Mouse (Mus musculus) small intestine, adult 2 months (tissue): ENCODE data around the gene Mctp1. TPM values are rescaled to one million over a fixed set of nuclear protein-coding genes. Genes with fewer than 3 reads are reported as not detected.

Experiments
- H3K27ac ChIP-seq: fragments of 200-500 bp; 2 replicates; pipeline ENCODE4 v1.5.1; 2012; ENCODE audit warnings: low read depth, low read length, control low read depth, inconsistent platforms; ENCODE audit not compliant: insufficient read depth
- H3K27me3 ChIP-seq: fragments of 200-500 bp; 2 replicates; pipeline ENCODE4 v1.6.1; 2012; ENCODE audit warnings: mild to moderate bottlenecking, moderate library complexity, low read length, inconsistent platforms; ENCODE audit not compliant: control insufficient read depth, insufficient read depth
- H3K36me3 ChIP-seq: fragments of 200-500 bp; 2 replicates; pipeline ENCODE4 v1.6.1; 2012; ENCODE audit warnings: mild to moderate bottlenecking, low read length, control low read depth, inconsistent platforms; ENCODE audit not compliant: control insufficient read depth, insufficient read depth
- H3K4me1 ChIP-seq: fragments of 200-500 bp; 2 replicates; pipeline ENCODE4 v1.6.1; 2012; ENCODE audit warnings: low read length, inconsistent platforms, mixed read lengths; ENCODE audit not compliant: control insufficient read depth, insufficient read depth, insufficient read length
- H3K4me3 ChIP-seq: fragments of 200-500 bp; 2 replicates; pipeline ENCODE4 v1.5.1; 2012; ENCODE audit warnings: low read depth, mild to moderate bottlenecking, control low read depth, inconsistent platforms, low read length, moderate library complexity
- CTCF ChIP-seq: fragments of 200-500 bp; IDR thresholded peaks from 2 replicates; pipeline ENCODE4 v1.5.1; 2012; ENCODE audit warnings: low read depth, mild to moderate bottlenecking, control low read depth, inconsistent platforms, low read length, moderate library complexity, mixed read lengths; ENCODE audit not compliant: insufficient replicate concordance, insufficient read length; ENCODE audit errors: extremely low read depth
- POLR2A ChIP-seq: fragments of 200-500 bp; IDR thresholded peaks from 2 replicates; pipeline ENCODE4 v1.6.1; 2012; ENCODE audit warnings: low read depth, mild to moderate bottlenecking, control low read depth, inconsistent platforms, low read length, moderate library complexity
- WGBS: fragments of 180-500 bp; shearing (Covaris S2); methylation state at CpG from one replicate; pipeline ENCODE4 v1.1.7; 2018; 5-methylcytosine and 5-hydroxymethylcytosine counted together
- polyA plus RNA-seq: library from polyadenylated mRNA; depleted of rRNA; stranded (reverse); fragments of >200 nt; gene quantifications from 2 replicates; pipeline ENCODE4 v1.2.3, GENCODE M21; 2012

Gene Mctp1
- polyA plus RNA-seq, 1 experiment = 0.14 TPM

GRCm38 (mm10) chr13:76802926-76803325, 418.6 kb downstream of the Mctp1 start:
- TF ChIP-seq CTCF (no peak), POLR2A (no peak)
- no peak overlapping the region for H3K27ac ChIP-seq
- H3K4me1 ChIP-seq = no peaks in the 10 kb centered on the region
- no peaks in the 10 kb centered on the region for H3K36me3 ChIP-seq
- H3K27me3 ChIP-seq = no peaks in the 10 kb centered on the region
- no peak overlapping the region for H3K4me3 ChIP-seq
- 85% methylated on average over 9 of the region's 9 CpGs for WGBS

GRCm38 (mm10) chr13:76803799-76804198, 419.5 kb downstream of the Mctp1 start:
- no peaks in the 10 kb centered on the region for H3K4me1 ChIP-seq
- H3K4me3 ChIP-seq = no peak overlapping the region
- TF ChIP-seq POLR2A (no peak), CTCF (no peak)
- H3K36me3 ChIP-seq = no peaks in the 10 kb centered on the region
- no peak overlapping the region for H3K27ac ChIP-seq
- WGBS = 71% methylated on average over 6 of the region's 6 CpGs
- H3K27me3 ChIP-seq = no peaks in the 10 kb centered on the region

GRCm38 (mm10) chr13:76808871-76809390, 424.6 kb downstream of the Mctp1 start:
- Histone ChIP-seq H3K36me3 (no peaks in the 10 kb centered on the region), H3K4me3 (no peak overlapping the region), H3K27ac (no peak overlapping the region), H3K4me1 (no peaks in the 10 kb centered on the region), H3K27me3 (no peaks in the 10 kb centered on the region)
- WGBS = 67% methylated on average over 1 of the region's 1 CpGs
- TF ChIP-seq CTCF = no peak
- TF ChIP-seq POLR2A = no peak

- 26% methylated on average over 2 of the region's 2 CpGs for WGBS
Measured at GRCm38 (mm10) chr13:76809802-76810201, 425.5 kb downstream of the Mctp1 start.

GRCm38 (mm10) chr13:76810496-76810939, 426.2 kb downstream of the Mctp1 start:
- no peaks in the 10 kb centered on the region for H3K36me3 ChIP-seq
- H3K4me1 ChIP-seq = no peaks in the 10 kb centered on the region
- no peak overlapping the region for H3K4me3 ChIP-seq
- WGBS = 43% methylated on average over 7 of the region's 7 CpGs
- H3K27me3 ChIP-seq = no peaks in the 10 kb centered on the region
- H3K27ac ChIP-seq = no peak overlapping the region
- TF ChIP-seq CTCF (no peak), POLR2A (no peak)

More at GRCm38 (mm10) chr13:76809802-76810201, 425.5 kb downstream of the Mctp1 start:
- Histone ChIP-seq H3K36me3 (no peaks in the 10 kb centered on the region), H3K4me3 (no peak overlapping the region), H3K4me1 (no peaks in the 10 kb centered on the region), H3K27ac (no peak overlapping the region), H3K27me3 (no peaks in the 10 kb centered on the region)
- no peak for TF ChIP-seq CTCF
- no peak for TF ChIP-seq POLR2A

GRCm38 (mm10) chr13:76823083-76823482, 438.7 kb downstream of the Mctp1 start:
- no peaks in the 10 kb centered on the region for H3K36me3 ChIP-seq
- H3K4me1 ChIP-seq = no peaks in the 10 kb centered on the region
- no peak for TF ChIP-seq POLR2A
- TF ChIP-seq CTCF = no peak
- H3K4me3 ChIP-seq = no peak overlapping the region
- no peak overlapping the region for H3K27ac ChIP-seq
- WGBS = 69% methylated on average over 3 of the region's 3 CpGs
- no peaks in the 10 kb centered on the region for H3K27me3 ChIP-seq

- Histone ChIP-seq H3K27me3 (no peaks in the 10 kb centered on the region), H3K36me3 (no peaks in the 10 kb centered on the region), H3K27ac (no peak overlapping the region), H3K4me1 (no peaks in the 10 kb centered on the region), H3K4me3 (no peak overlapping the region)
- 73% methylated on average over 10 of the region's 10 CpGs for WGBS
- TF ChIP-seq POLR2A (no peak), CTCF (no peak)
Measured at GRCm38 (mm10) chr13:76824932-76825694, 440.8 kb downstream of the Mctp1 start.

- TF ChIP-seq CTCF (no peak), POLR2A (no peak)
Measured at GRCm38 (mm10) chr13:76827738-76828137, 443.4 kb downstream of the Mctp1 start.

More at GRCm38 (mm10) chr13:76827738-76828137, 443.4 kb downstream of the Mctp1 start:
- H3K27ac ChIP-seq = no peak overlapping the region
- no peaks in the 10 kb centered on the region for H3K36me3 ChIP-seq
- H3K4me3 ChIP-seq = no peak overlapping the region
- H3K4me1 ChIP-seq = no peaks in the 10 kb centered on the region
- WGBS = 81% methylated on average over 3 of the region's 3 CpGs
- no peaks in the 10 kb centered on the region for H3K27me3 ChIP-seq
